Mouse (Mus musculus) forebrain, embryonic 13.5 days (tissue): Measurements from ENCODE around the gene Pi16. TPM values are rescaled to one million over a fixed set of nuclear protein-coding genes. Genes with fewer than 3 reads are reported as not detected.
A peak's percentile ranks its signal among the peaks of the same experiment; 100 is the strongest.

ENCODE experiments used
- ATAC-seq: fragments of 200-750 bp; cut with Nextera tagmentation; 2 replicates; pipeline ENCODE4 v1.8.0; 2017
- H3K27ac ChIP-seq: fragments of 300-500 bp; sonication (generic); 2 replicates; pipeline ENCODE4 v1.5.1; 2015; ENCODE audit warnings: inconsistent platforms, mild to moderate bottlenecking, moderate library complexity
- H3K27me3 ChIP-seq: fragments of 300-500 bp; sonication (generic); 2 replicates; pipeline ENCODE4 v1.6.1; 2015; ENCODE audit warnings: mild to moderate bottlenecking, inconsistent platforms
- H3K36me3 ChIP-seq: fragments of 300-500 bp; sonication (generic); 2 replicates; pipeline ENCODE4 v1.6.1; 2015; ENCODE audit warnings: mild to moderate bottlenecking, inconsistent platforms; ENCODE audit not compliant: poor library complexity, severe bottlenecking
- H3K4me1 ChIP-seq: fragments of 300-500 bp; sonication (generic); 2 replicates; pipeline ENCODE4 v1.6.1; 2015; ENCODE audit warnings: inconsistent platforms
- H3K4me2 ChIP-seq: fragments of 300-500 bp; sonication (generic); 2 replicates; pipeline ENCODE4 v1.6.1; 2015; ENCODE audit warnings: inconsistent platforms, mild to moderate bottlenecking, moderate library complexity
- H3K4me3 ChIP-seq: fragments of 300-500 bp; sonication (generic); 2 replicates; pipeline ENCODE4 v1.5.1; 2015; ENCODE audit warnings: mild to moderate bottlenecking, inconsistent platforms
- H3K9ac ChIP-seq: fragments of 300-500 bp; sonication (generic); 2 replicates; pipeline ENCODE4 v1.6.1; 2015; ENCODE audit warnings: mild to moderate bottlenecking, inconsistent platforms
- H3K9me3 ChIP-seq: fragments of 300-500 bp; sonication (generic); replicated peaks from 2 replicates; pipeline ENCODE4 v1.6.1; 2016; ENCODE audit warnings: inconsistent platforms
- WGBS: fragments of 180-500 bp; shearing (Covaris S2); methylation state at CpG from one replicate; pipeline ENCODE4 v1.1.7; 2015; 5-methylcytosine and 5-hydroxymethylcytosine counted together
- polyA plus RNA-seq: library from polyadenylated mRNA; unstranded; fragments of >200 nt; fragmentation: Nextera tagmentation; extraction: Ambion mirVana; gene quantifications from 2 replicates; pipeline ENCODE4 v1.2.1, GENCODE M21; 2015

Gene Pi16
- polyA plus RNA-seq, 1 experiment from 2014 or later: 1.5 TPM

DNA sequence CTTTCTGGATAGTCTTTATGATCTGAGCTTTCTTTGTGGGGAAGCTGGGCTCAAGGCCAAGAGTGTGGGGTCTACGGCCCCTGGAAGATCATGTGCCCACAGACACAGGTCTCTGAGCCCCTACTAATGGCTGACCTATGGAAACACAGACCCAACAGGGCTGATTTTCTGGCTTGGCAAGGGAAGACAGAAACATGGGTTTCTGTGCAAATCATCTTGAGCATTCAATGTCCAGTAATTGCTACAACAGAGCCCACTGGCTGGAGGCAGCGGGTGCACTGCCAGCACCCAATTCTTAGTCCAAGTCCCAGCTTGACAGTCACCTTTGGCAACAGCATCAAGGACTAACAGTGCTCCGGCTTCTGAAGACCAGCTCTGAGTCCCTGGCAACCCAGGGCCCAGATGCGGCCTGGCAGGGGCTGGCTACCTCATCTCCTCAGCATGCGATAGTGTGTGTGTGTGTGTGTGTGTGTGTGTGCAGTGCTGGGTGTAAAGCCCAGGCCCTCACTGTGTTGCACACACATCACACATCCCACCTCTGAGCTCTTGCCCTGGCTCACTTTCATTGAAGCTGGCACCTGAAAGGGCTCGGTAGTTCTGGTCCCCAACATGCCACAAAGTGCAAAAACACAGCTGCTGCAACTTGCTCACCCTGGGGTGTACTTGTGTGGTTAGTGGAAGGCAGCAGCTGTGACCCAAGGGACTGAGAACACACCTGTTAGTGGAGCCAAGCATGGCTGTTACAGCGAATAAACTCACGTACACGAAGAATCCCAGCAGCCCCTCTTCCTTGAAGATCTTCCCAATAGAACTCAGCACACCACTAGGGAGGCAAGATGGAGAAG lies 20.7 kb downstream of the Pi16 start:
- H3K4me2 ChIP-seq: no peak overlapping the region
- peak overlapping the region; percentile 37 for H3K9ac ChIP-seq
- peaks cover 33% of the 10 kb centered on the region for H3K4me1 ChIP-seq
- no peak overlapping the region for H3K4me3 ChIP-seq
- H3K27ac ChIP-seq: peak overlapping the region; percentile 72
- H3K36me3 ChIP-seq: peaks cover 92% of the 10 kb centered on the region
- peak; percentile 50 for ATAC-seq
- no peaks in the 10 kb centered on the region for H3K9me3 ChIP-seq
- 84% methylated on average over 9 of the region's 9 CpGs for WGBS
- no peaks in the 10 kb centered on the region for H3K27me3 ChIP-seq

DNA sequence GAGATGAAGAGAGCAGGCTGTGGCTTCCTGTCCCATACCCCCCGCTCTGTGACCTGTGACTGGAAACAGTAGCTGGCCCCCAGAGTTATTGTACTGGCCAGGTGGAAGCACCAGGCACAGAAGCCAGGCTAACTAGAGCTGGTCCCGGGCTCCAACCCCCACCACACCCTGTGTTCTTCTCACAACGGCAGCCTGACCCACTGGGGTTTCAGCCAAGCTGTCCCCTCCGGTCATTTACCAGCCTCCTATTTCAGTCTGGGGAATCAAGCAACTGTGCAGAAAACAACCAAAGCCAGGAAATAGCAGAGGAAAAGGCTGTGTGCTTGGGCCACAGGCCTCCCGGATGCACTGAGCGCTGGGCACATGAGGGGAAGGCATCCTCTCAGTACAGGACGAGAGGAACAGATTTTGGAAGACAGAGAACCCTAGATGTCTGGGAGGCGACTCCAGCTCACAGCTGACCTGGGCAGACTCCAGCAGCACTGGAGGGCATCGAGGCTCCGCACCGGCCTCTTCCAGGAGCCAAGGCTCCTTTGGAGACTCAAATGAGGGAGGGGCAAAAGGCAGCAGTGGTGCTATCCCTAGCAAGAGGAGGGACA lies 21.8 kb downstream of the Pi16 start:
- no peak for ATAC-seq
- no peak overlapping the region for H3K4me3 ChIP-seq
- peaks cover 37% of the 10 kb centered on the region for H3K4me1 ChIP-seq
- H3K36me3 ChIP-seq: peaks cover 92% of the 10 kb centered on the region
- peak overlapping the region; percentile 72 for H3K27ac ChIP-seq
- no peak overlapping the region for H3K4me2 ChIP-seq
- H3K9me3 ChIP-seq: no peaks in the 10 kb centered on the region
- H3K9ac ChIP-seq: no peak overlapping the region
- WGBS: 86% methylated on average over 11 of the region's 11 CpGs
- no peaks in the 10 kb centered on the region for H3K27me3 ChIP-seq

DNA sequence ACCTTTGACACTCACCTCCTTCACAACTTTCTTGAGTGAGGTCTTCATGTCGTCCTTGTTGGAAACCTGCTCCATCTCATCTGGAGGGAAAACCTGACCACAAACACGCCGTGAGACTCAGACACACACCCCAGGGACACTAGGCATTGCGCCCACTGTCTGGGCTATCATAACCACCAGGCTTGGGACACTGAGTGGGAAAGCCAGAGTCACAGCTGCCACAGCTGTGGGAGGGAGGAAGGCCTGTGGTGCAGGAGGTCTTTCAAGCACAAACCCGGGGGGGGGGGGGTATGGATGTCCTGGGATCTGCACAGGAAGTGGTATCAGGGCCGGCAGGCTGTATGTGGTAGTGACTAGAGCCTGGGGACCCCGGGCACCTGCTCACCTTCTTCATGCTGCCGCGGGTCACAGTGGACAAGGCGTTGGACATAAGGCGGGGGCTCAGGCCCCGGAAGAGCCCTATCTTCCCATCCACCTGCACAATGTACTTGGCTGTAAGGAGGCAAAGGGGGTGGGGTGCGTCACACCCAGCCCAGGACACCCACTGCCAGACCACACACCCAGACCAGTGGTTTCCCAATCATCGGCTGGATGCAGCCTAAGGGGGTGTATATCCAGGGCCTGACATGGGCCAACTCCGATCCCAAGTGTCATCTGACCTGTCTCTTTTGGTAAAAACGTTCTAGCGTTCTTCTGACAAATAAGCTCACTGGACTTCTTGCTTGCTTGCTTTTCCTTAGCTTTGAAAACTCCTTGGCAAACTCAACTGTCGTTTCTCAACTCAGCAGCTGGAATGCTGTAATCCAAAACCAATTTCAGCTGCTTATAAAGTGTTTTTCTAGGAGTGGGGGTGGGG lies 23.2 kb downstream of the Pi16 start:
- ATAC-seq: no peak
- WGBS: 89% methylated on average over 18 of the region's 18 CpGs
- Histone ChIP-seq H3K4me1 (peaks cover 44% of the 10 kb centered on the region), H3K9me3 (no peaks in the 10 kb centered on the region), H3K27ac (0 out of 2 replicates have a peak overlapping the region, but pooled peaks have one; percentile 77), H3K36me3 (peaks cover 84% of the 10 kb centered on the region), H3K4me2 (no peak overlapping the region), H3K27me3 (no peaks in the 10 kb centered on the region), H3K9ac (no peak overlapping the region), H3K4me3 (no peak overlapping the region)

DNA sequence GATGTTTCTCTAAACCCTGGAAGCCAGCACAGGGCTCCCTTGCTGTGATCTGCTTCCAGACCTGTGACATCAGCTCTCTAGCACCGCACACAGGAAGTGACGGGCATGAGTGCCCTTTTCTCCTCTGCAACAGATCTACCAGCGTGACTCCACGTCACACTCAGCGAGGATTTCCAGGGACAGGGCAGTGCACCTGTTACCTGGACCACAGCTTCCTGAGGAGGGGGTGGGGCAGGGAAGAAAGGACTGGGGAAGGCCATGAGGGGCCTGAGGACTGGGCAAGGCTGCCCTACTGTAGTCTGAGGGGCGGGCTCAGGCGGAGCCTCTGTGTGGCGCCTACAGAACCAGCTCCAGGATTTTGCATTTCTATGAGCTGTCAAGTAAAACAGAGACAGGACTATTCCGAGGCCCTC lies 24.1 kb downstream of the Pi16 start:
- H3K36me3 ChIP-seq: peaks cover 74% of the 10 kb centered on the region
- H3K27ac ChIP-seq: peak overlapping the region; percentile 77
- H3K4me3 ChIP-seq: no peak overlapping the region
- no peaks in the 10 kb centered on the region for H3K9me3 ChIP-seq
- peaks cover 54% of the 10 kb centered on the region for H3K4me1 ChIP-seq
- WGBS: 28% methylated on average over 9 of the region's 9 CpGs
- H3K9ac ChIP-seq: peak overlapping the region; percentile 35; the same call in 1 of the 2 replicates
- H3K27me3 ChIP-seq: no peaks in the 10 kb centered on the region
- peak; percentile 9; the same call in 1 of the 2 replicates for ATAC-seq
- H3K4me2 ChIP-seq: 0 out of 2 replicates have a peak overlapping the region, but pooled peaks have one; percentile 22

DNA sequence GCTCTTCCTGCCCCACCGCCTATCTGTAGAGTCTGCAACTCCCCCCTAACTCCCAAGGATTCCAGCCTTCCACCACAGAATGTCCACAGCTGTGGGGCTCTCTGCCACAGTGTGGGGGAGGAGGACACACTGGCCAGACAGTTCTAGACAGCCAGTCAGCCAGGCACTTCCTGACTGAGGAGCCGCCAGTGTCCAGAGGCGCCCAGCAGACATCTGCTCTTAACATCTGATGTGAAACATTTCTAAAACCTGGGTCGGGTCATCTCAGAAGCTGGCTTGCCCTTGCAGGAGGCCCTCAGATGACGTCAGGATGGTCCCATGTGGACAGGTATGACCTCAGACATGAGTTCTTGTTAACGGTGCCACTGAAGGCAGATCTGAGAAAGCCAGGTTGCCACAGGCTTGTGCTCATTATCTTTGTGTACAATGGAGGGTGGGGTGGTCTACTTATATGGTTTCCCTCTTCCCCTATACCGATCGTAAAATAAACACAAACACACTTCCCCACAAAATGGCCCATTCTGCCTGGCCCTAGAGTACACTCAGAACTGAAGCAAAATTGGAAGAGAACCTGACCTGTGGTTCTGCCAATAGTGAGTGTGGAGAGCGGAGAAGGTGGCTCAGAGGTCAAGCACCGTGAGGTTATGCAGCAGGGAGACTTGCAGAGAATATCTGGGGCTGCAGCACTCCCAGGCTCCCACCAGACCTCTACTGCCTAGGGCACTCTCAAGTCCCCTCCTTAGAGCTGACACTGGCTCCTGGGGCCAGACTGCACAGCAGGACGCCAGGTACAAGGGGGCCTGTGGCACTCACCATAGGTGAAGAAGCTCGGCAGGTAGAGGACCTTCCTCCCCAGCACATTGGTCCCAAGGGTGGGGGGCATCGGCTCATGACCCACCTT lies 24.8 kb downstream of the Pi16 start:
- Histone ChIP-seq H3K4me2 (no peak overlapping the region), H3K4me1 (peaks cover 55% of the 10 kb centered on the region), H3K27ac (peak overlapping the region; percentile 77), H3K9me3 (no peaks in the 10 kb centered on the region), H3K9ac (peak overlapping the region; percentile 35), H3K36me3 (peaks cover 68% of the 10 kb centered on the region), H3K4me3 (no peak overlapping the region), H3K27me3 (no peaks in the 10 kb centered on the region)
- whole genome bisulfite sequencing: 57% methylated on average over 13 of the region's 13 CpGs
- ATAC-seq: no peak; the same call in 1 of the 2 replicates

DNA sequence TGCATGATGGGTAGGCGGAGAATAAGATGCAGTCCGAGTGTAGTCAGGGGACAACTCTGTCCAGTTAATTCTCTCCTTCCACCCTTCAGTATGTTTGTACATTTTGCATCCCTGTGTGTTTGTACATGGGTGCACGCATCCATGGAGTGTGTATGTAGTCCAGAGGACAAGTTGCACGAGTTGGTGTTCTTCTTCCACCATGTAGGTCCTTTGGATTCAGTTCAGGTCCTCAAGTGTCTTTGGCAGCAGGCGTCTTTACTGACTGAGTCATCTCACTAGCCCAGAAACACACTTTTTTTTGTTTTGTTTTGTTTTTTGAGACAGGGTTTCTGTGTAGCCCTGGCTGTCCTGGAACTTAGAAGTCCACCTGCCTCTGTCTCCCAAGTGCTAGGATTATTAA lies 25.8 kb downstream of the Pi16 start:
- H3K4me2 ChIP-seq: no peak overlapping the region
- 91% methylated on average over 5 of the region's 5 CpGs for WGBS
- no peaks in the 10 kb centered on the region for H3K27me3 ChIP-seq
- H3K27ac ChIP-seq: no peak overlapping the region
- H3K9ac ChIP-seq: peak overlapping the region; percentile 12; the same call in 1 of the 2 replicates
- no peak for ATAC-seq
- peaks cover 58% of the 10 kb centered on the region for H3K36me3 ChIP-seq
- H3K4me3 ChIP-seq: no peak overlapping the region
- peaks cover 54% of the 10 kb centered on the region for H3K4me1 ChIP-seq
- no peaks in the 10 kb centered on the region for H3K9me3 ChIP-seq

DNA sequence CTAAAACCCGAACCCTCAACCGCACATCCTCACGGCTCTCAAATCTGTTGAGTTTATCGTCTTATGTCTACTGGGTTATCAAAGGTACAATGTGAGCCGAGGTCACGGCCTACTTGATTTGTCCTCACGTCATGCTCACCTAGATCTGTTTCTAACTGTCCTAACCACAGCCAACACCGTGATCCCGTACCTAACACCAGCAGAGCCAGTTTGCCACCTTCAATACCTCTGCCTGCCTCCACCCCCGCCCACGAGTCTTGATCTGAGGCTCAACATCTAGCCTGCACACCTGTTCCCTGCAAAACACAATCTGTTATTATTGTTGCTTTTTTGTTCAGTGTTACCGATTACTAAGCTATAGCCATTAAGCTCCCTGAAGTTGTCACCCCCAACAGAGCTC lies 27.8 kb downstream of the Pi16 start:
- H3K9me3 ChIP-seq: no peaks in the 10 kb centered on the region
- peaks cover 38% of the 10 kb centered on the region for H3K36me3 ChIP-seq
- ATAC-seq: no peak
- peaks cover 51% of the 10 kb centered on the region for H3K4me1 ChIP-seq
- 91% methylated on average over 12 of the region's 12 CpGs for WGBS
- no peaks in the 10 kb centered on the region for H3K27me3 ChIP-seq
- 0 out of 2 replicates have a peak overlapping the region, but pooled peaks have one; percentile 96 for H3K9ac ChIP-seq
- H3K4me2 ChIP-seq: peak overlapping the region; percentile 75
- no peak overlapping the region for H3K27ac ChIP-seq
- peak overlapping the region; percentile 87; the same call in 1 of the 2 replicates for H3K4me3 ChIP-seq

DNA sequence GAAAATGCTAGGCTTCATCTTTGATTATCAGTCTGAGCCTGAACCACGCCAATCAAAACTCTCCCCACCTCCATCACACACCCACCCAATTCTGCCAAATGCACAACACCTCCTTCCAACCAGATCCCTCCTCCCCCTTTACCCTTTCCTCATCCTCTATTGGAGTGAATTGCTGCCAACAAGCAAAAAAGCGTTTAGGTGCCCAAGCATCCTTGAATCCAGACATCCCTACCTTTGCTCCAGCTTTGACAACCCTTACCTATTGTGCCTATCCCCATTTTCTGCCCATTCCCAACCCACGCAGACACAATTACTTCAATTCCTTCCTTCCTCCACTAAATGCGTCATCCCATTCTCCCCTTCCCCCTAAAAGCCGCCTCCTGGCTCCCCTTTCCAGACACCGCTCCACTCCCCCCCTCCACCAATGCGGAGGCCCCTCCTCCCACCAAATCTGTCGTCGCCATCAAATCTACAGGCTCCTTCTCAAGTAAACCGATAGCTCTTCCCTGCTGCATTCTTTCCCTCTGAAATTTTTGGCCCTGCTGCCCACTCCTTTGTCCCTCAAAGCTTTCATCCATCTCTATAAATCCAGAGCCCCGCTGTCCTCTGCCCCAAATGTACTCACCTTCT lies 29.1 kb downstream of the Pi16 start:
- peak; percentile 48 for ATAC-seq
- Histone ChIP-seq H3K27ac (peak overlapping the region; percentile 92), H3K27me3 (no peaks in the 10 kb centered on the region), H3K9me3 (no peaks in the 10 kb centered on the region), H3K36me3 (peaks cover 29% of the 10 kb centered on the region), H3K9ac (peak overlapping the region; percentile 96), H3K4me3 (peak overlapping the region; percentile 87), H3K4me1 (peaks cover 44% of the 10 kb centered on the region), H3K4me2 (peak overlapping the region; percentile 75)
- WGBS: 2% methylated on average over 11 of the region's 11 CpGs

DNA sequence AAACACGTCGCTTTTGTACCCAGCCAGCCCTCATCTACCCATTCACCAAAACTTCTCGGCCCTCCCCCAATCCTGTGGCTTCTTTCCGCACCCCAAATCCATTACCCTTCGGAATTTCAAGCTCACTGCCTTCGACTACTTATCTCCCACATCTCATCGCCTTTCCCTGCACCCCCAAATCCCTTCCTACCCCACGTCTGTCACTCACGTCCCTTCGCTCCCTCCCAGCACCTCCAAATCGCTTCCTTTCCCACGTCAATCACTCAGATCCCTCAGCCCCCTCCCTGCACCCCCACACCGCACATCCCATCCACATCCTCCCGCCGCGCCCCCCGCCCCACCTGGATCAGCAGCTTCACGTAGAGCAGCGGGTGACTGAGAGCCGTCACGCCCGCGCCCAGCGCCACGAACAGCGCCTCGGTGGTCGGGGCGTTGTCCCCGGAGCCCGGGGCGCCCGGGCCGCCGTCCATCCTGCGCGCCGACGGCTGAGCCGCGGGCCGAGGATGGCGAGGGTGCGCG lies 29.7 kb downstream of the Pi16 start:
- H3K27me3 ChIP-seq: no peaks in the 10 kb centered on the region
- ATAC-seq: no peak; the same call in 1 of the 2 replicates
- peaks cover 39% of the 10 kb centered on the region for H3K4me1 ChIP-seq
- peak overlapping the region; percentile 87 for H3K4me3 ChIP-seq
- H3K9ac ChIP-seq: peak overlapping the region; percentile 96
- under 1% methylated on average over 42 of the region's 45 CpGs for WGBS
- H3K36me3 ChIP-seq: peaks cover 24% of the 10 kb centered on the region
- no peaks in the 10 kb centered on the region for H3K9me3 ChIP-seq
- peak overlapping the region; percentile 75 for H3K4me2 ChIP-seq
- H3K27ac ChIP-seq: peak overlapping the region; percentile 92

DNA sequence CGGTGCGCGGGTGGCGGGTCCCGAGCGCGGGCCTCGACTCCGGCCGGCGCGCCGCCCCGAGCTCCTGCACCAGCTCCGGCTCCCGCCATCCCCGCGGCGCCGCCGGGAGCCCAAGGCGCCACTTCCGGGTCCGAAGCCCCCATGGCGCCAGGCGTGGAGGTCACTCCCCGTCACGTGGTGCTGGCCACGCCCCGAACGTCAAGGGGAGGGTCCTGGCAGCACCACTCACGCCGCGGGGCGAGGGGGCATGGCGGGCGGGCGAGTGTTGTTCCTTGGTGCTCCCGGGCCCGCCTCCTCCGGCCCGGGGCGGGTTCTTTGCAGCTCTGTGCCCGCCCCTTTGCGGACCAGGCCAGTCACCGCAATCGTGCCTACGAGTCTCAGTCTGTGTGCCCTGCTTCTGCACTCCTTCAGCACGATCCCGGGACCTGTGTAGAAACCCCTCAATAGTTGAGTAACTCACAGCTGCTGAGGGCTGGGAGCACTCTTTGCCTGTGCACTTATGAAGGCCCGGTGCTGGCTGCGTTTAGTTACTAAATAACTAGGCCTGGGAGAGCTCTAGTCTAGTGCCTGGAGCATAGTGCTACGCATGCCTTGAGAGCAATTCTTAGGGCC lies 30.3 kb downstream of the Pi16 start, which contains the start of gene Mtch1:
Mtch1 (minus strand) TSS at position 290 of the 612 bp plus-strand sequence.
- Histone ChIP-seq H3K9ac (peak within 1 kb of the TSS; percentile 96), H3K36me3 (peaks cover 18% of the 10 kb centered on the region), H3K4me2 (peak within 1 kb of the TSS; percentile 75), H3K27ac (peak within 1 kb of the TSS; percentile 92), H3K4me3 (peak within 1 kb of the TSS; percentile 87), H3K27me3 (no peaks in the 10 kb centered on the region), H3K4me1 (peaks cover 33% of the 10 kb centered on the region), H3K9me3 (no peaks in the 10 kb centered on the region)
- 2% methylated on average over 25 of the region's 53 CpGs for WGBS
- peak; percentile 91 for ATAC-seq
